Mouse (Mus musculus) E14TG2a.4 (cell line): ENCODE results near the gene Selenoh.

Experiments used
- CTCF ChIP-seq: conservative IDR thresholded peaks from 2 replicates; pipeline ENCODE4 v1.5.1; 2014; ENCODE audit warnings: low read length
- NANOG ChIP-seq: IDR thresholded peaks from 2 replicates; pipeline ENCODE4 v1.6.1; 2014; ENCODE audit warnings: borderline replicate concordance, low read length, mixed read lengths
- POU5F1 ChIP-seq: IDR thresholded peaks from 2 replicates; pipeline ENCODE4 v1.6.1; 2014; ENCODE audit warnings: low read length, borderline replicate concordance

DNA sequence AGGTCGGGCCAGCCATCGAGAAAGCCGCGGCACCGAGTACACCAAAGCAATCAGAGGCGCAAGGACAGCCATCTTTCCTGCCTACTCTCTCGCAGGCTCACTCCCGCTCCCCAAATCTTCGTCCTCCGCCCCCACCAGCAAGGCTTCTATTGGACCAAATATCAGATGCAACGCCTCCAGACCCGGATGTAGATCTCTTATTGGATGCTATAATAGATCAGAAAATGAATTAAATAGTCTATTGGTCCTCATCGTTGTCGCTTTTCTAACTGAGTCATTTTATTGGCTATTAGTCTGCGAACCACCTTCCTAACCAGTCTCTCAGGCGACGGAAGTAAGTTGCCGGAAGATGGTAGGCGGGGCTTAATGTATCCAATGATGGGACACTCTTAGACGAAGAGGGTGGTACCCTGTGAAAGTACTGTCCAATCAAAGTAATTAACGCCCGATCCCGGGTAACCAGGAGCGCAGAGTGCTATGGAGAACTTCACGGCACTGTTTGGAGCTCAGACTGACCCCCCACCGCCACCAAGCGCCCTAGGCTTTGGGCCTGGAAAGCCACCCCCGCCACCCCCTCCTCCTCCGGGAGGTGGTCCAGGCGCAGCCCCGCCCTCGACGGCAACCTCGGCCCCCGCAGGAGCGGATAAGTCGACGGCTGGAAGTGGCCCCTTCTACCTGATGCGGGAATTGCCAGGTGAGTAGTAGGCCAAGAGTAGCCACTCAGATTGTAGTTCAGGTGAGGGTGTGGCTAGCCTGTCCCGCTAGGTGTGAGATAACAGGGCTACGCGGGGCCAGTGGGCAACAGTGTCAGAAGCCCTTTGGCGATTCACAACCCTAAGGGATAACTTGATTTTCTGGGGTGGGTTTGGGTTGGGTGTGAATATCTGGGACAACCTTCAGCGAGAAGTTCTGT lies 7.7 kb upstream of the Selenoh start, which contains the start of the genes Gm28635 and Med19:
- TF ChIP-seq CTCF (no peak), NANOG (no peak), POU5F1 (no peak)
